Mouse (Mus musculus): Measurements from ENCODE around the gene 1700001C02Rik. TPM values are rescaled to one million over a fixed set of nuclear protein-coding genes. Genes with fewer than 3 reads are reported as not detected.
A peak's percentile ranks its signal among the peaks of the same experiment; 100 is the strongest.

Gene 1700001C02Rik
- polyA plus RNA-seq, 1 experiment from 2014 or later, result not detected

DNA sequence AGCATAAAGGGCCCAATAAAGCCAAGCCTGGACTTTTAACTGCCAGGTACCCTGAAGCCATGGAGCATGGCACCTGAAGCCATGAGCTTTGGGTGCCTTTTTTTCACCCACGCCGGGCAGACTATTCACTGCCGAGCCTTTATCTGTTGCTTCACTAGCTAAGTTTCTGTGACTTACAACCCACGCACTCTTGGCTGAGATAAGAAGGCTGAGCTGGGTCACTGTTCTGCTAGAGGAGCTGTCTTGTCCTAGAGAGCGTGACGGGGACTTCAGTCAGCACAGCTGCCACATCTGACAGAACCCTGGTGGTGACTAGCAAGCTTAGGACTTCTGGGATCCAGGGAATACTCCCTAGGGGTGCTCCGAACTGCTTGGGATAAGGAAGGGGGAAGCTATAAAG lies 27.9 kb downstream of the 1700001C02Rik start:
- Histone ChIP-seq H3K27me3 (ENCODE audit: insufficient read depth, low read length) (no peaks in the 10 kb centered on the region), H3K27ac (ENCODE audit: low read depth) (no peak overlapping the region), H3K36me3 (ENCODE audit: insufficient read depth) (no peaks in the 10 kb centered on the region), H3K9ac (no peak overlapping the region), H3K4me1 (ENCODE audit: insufficient read depth) (peaks cover 5% of the 10 kb centered on the region), H3K4me3 (ENCODE audit: low read depth, low read length) (no peak overlapping the region), H3K9me3 (ENCODE audit: low read depth, low read length) (no peaks in the 10 kb centered on the region), H3K4me2 (no peak overlapping the region)
- ATAC-seq (ENCODE audit: insufficient read depth) (no peak), DNase-seq (no peak)
- WGBS, result 39% methylated on average over 7 of the region's 7 CpGs
- TF ChIP-seq CTCF (IDR thresholded peaks at IDR 0.05; ENCODE audit: low read depth), result no peak

DNA sequence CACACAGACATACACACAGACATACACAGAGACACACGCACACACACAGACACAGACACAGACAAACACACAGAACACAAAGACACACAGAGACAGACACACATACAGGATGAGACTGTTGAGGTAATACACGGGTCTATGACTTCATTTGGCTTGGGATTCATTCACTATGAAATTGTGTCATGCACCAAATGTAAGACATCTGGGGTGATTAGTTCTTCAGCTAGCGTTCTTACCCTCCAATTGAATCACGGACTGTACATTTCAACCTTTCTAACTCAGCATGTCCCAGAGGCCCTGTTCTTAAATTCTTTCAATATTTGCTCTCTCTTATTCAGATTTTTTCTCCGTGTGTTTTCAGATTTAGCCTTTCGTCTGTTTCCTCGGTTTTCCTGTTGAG lies 28.8 kb downstream of the 1700001C02Rik start:
- DNase-seq, result no peak
- no peak for ATAC-seq (ENCODE audit: insufficient read depth)
- TF ChIP-seq CTCF (IDR thresholded peaks at IDR 0.05; ENCODE audit: low read depth), result no peak
- Histone ChIP-seq H3K4me3 (ENCODE audit: low read depth, low read length) (no peak overlapping the region), H3K4me2 (no peak overlapping the region), H3K9me3 (ENCODE audit: low read depth, low read length) (no peaks in the 10 kb centered on the region), H3K36me3 (ENCODE audit: insufficient read depth) (no peaks in the 10 kb centered on the region), H3K9ac (no peak overlapping the region), H3K4me1 (ENCODE audit: insufficient read depth) (peaks cover 5% of the 10 kb centered on the region), H3K27me3 (ENCODE audit: insufficient read depth, low read length) (no peaks in the 10 kb centered on the region), H3K27ac (ENCODE audit: low read depth) (no peak overlapping the region)
- WGBS, result 54% methylated on average over 7 of the region's 7 CpGs

DNA sequence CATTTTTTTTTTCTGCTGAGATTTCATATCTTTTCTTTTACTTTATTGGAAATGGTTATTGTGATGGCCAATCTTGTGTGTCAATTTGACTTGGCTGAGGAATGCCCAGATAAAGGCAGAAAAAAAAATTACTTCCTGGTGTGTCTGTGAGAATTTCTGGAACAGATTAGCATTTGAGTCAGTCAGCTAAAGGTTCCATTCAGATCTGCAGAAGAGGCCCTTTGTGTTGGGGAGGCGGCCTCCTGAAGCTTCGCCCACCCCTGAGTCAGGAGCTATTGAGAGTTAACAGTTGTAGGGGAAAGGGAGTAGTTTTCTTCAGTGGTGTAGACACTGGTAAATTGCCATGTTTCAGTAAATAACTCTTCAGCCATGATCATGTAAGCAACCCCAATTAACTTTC lies 29.4 kb downstream of the 1700001C02Rik start:
- peaks cover 5% of the 10 kb centered on the region for H3K4me1 ChIP-seq (ENCODE audit: insufficient read depth)
- no peak for TF ChIP-seq CTCF (IDR thresholded peaks at IDR 0.05; ENCODE audit: low read depth)
- no peaks in the 10 kb centered on the region for H3K9me3 ChIP-seq (ENCODE audit: low read depth, low read length)
- H3K27ac ChIP-seq (ENCODE audit: low read depth), result no peak overlapping the region
- H3K36me3 ChIP-seq (ENCODE audit: insufficient read depth), result no peaks in the 10 kb centered on the region
- 82% methylated on average over 2 of the region's 2 CpGs for WGBS
- H3K4me2 ChIP-seq, result no peak overlapping the region
- H3K9ac ChIP-seq, result no peak overlapping the region
- ATAC-seq (ENCODE audit: insufficient read depth) (no peak), DNase-seq (no peak)
- H3K27me3 ChIP-seq (ENCODE audit: insufficient read depth, low read length), result no peaks in the 10 kb centered on the region
- H3K4me3 ChIP-seq (ENCODE audit: low read depth, low read length), result no peak overlapping the region

DNA sequence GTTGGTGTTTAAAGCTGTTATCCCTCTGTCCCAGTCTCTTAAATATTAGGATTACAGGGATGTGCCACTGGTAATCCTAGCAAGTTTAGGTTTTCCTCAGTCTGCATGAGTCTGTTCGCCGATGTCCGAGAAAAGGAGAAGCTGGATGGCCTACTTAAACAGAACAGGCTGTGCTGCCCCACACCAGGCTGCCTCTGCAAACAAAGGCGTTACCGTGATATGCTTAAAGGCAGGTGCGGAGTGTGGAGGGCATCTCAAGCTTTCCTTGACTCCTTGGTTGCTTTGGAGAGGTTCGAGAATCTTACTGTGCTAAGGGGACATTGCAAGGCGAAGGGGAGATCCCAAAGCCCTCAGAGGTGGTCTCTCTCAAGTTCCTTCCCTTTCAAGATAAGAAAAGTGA lies 31.0 kb downstream of the 1700001C02Rik start:
- Histone ChIP-seq H3K27me3 (ENCODE audit: insufficient read depth, low read length) (no peaks in the 10 kb centered on the region), H3K27ac (ENCODE audit: low read depth) (no peak overlapping the region), H3K36me3 (ENCODE audit: insufficient read depth) (no peaks in the 10 kb centered on the region), H3K9me3 (ENCODE audit: low read depth, low read length) (no peaks in the 10 kb centered on the region), H3K4me1 (ENCODE audit: insufficient read depth) (no peaks in the 10 kb centered on the region), H3K9ac (no peak overlapping the region), H3K4me2 (no peak overlapping the region), H3K4me3 (ENCODE audit: low read depth, low read length) (no peak overlapping the region)
- WGBS, result 54% methylated on average over 8 of the region's 8 CpGs
- DNase-seq, result no peak
- ATAC-seq (ENCODE audit: insufficient read depth), result no peak
- no peak for TF ChIP-seq CTCF (IDR thresholded peaks at IDR 0.05; ENCODE audit: low read depth)

DNA sequence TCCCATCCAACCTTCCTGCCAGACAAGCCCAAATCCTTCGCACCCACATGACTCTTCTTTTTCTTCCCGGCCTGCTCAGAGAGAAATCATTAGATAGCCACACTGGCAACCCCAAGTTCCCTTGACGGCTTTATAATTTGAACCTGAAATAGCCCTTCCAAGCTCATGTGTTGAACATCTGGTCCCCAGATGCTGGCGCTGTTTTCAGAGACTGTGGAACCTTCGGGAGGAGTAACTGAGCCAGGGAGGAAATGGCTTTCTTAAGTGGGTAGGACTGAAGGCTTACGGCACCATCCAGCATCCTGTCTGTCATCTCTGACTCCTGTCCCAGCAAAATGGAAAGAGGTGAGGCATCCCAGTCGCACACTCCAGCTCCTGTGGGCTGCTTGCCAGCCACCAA lies 31.5 kb downstream of the 1700001C02Rik start:
- no peak overlapping the region for H3K9ac ChIP-seq
- no peaks in the 10 kb centered on the region for H3K27me3 ChIP-seq (ENCODE audit: insufficient read depth, low read length)
- DNase-seq, result no peak
- H3K9me3 ChIP-seq (ENCODE audit: low read depth, low read length), result no peaks in the 10 kb centered on the region
- no peak overlapping the region for H3K27ac ChIP-seq (ENCODE audit: low read depth)
- 48% methylated on average over 7 of the region's 7 CpGs for WGBS
- no peak for TF ChIP-seq CTCF (IDR thresholded peaks at IDR 0.05; ENCODE audit: low read depth)
- H3K4me1 ChIP-seq (ENCODE audit: insufficient read depth), result no peaks in the 10 kb centered on the region
- H3K4me2 ChIP-seq, result no peak overlapping the region
- no peak overlapping the region for H3K4me3 ChIP-seq (ENCODE audit: low read depth, low read length)
- no peak for ATAC-seq (ENCODE audit: insufficient read depth)
- no peaks in the 10 kb centered on the region for H3K36me3 ChIP-seq (ENCODE audit: insufficient read depth)

DNA sequence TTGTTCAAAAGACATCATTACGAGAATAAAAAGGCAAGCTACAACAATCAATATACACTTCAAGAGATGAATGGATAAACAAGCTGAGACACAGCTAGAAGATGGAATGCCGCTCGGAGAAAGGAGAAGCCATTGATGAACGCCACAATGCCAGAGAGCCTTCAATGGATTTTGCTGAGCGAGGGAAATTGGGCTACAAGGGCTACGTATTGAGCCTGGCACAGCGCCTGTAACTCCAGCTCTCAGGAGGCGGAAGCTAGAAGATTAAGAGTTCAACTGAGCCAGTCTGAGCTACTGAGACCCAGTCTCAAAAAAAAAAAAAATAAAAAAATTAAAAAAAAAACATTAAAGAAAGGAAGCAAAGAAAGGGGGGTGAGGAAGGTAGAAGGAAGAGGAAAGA lies 47.3 kb downstream of the 1700001C02Rik start:
- H3K4me2 ChIP-seq, result no peak overlapping the region
- H3K27me3 ChIP-seq (ENCODE audit: insufficient read depth, low read length), result no peaks in the 10 kb centered on the region
- ATAC-seq (ENCODE audit: insufficient read depth), result no peak
- WGBS, result 66% methylated on average over 8 of the region's 8 CpGs
- H3K36me3 ChIP-seq (ENCODE audit: insufficient read depth), result no peaks in the 10 kb centered on the region
- no peak overlapping the region for H3K4me3 ChIP-seq (ENCODE audit: low read depth, low read length)
- no peak for TF ChIP-seq CTCF (IDR thresholded peaks at IDR 0.05; ENCODE audit: low read depth)
- H3K4me1 ChIP-seq (ENCODE audit: insufficient read depth), result peaks cover 7% of the 10 kb centered on the region
- H3K9me3 ChIP-seq (ENCODE audit: low read depth, low read length), result no peaks in the 10 kb centered on the region
- H3K9ac ChIP-seq, result no peak overlapping the region
- no peak overlapping the region for H3K27ac ChIP-seq (ENCODE audit: low read depth)
- peak; percentile 45 for DNase-seq

DNA sequence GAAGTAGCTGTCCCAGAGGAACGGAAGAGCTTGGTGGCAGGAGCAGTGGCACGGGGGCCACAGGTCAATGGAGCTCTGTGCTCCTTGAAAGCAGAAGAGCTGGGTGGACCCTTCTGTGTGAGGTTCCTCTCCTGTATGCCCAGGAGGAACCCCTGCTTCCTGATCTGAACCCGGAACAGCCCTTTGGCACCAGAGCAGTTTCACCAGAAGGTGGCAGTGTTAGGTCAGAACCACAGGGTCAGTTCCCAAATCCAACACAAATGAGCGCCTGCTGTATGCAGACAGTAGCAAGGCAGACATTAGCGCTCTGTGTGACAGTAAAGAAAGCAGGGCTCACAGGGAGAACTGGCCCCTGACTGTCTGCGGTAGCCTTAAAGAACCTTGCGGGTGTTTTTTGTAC lies 50.5 kb downstream of the 1700001C02Rik start:
- Histone ChIP-seq H3K27me3 (ENCODE audit: insufficient read depth, low read length) (no peaks in the 10 kb centered on the region), H3K27ac (ENCODE audit: low read depth) (no peak overlapping the region), H3K4me2 (no peak overlapping the region), H3K9ac (no peak overlapping the region), H3K4me3 (ENCODE audit: low read depth, low read length) (no peak overlapping the region), H3K9me3 (ENCODE audit: low read depth, low read length) (no peaks in the 10 kb centered on the region), H3K4me1 (ENCODE audit: insufficient read depth) (peaks cover 20% of the 10 kb centered on the region), H3K36me3 (ENCODE audit: insufficient read depth) (no peaks in the 10 kb centered on the region)
- ATAC-seq (ENCODE audit: insufficient read depth) (no peak), DNase-seq (peak; percentile 76)
- 64% methylated on average over 7 of the region's 7 CpGs for WGBS
- TF ChIP-seq CTCF (IDR thresholded peaks at IDR 0.05; ENCODE audit: low read depth), result peak; percentile 86

DNA sequence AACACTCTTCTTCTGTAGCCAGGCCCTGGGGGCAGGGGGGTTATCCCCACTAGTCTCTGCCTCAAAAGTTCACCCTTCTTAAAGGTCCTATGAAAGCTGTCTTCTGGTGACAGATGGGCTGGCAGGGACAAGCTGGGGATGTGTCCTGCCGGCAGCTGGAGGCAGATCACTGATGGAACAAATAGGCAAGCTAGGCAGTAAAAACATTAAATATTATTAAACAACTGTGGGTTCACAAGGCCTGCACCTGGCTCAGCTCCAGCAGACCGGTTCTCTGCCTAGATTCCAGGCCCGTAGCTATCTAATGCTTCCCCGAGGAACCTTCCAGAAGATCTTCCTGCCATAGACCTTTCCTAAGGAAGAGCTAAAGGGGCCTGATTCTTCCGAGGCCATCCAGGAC lies 52.3 kb downstream of the 1700001C02Rik start:
- 34% methylated on average over 5 of the region's 5 CpGs for WGBS
- no peaks in the 10 kb centered on the region for H3K36me3 ChIP-seq (ENCODE audit: insufficient read depth)
- ATAC-seq (ENCODE audit: insufficient read depth) (peak; percentile 67), DNase-seq (peak; percentile 86)
- H3K9me3 ChIP-seq (ENCODE audit: low read depth, low read length), result no peaks in the 10 kb centered on the region
- no peak overlapping the region for H3K4me3 ChIP-seq (ENCODE audit: low read depth, low read length)
- peaks cover 20% of the 10 kb centered on the region for H3K4me1 ChIP-seq (ENCODE audit: insufficient read depth)
- no peak for TF ChIP-seq CTCF (IDR thresholded peaks at IDR 0.05; ENCODE audit: low read depth)
- no peaks in the 10 kb centered on the region for H3K27me3 ChIP-seq (ENCODE audit: insufficient read depth, low read length)
- peak overlapping the region; percentile 84 for H3K27ac ChIP-seq (ENCODE audit: low read depth)
- H3K4me2 ChIP-seq, result no peak overlapping the region
- 0 out of 2 replicates have a peak overlapping the region, but pooled peaks have one; percentile 13 for H3K9ac ChIP-seq

Measured in lung, embryonic 14.5 days (tissue).